Mouse (Mus musculus): ENCODE data around the gene S1pr1. TPM values are rescaled to one million over a fixed set of nuclear protein-coding genes. Genes with fewer than 3 reads are reported as not detected.
A peak's percentile ranks its signal among the peaks of the same experiment; 100 is the strongest.

Gene S1pr1
- total RNA-seq, 2 experiments from 2014 or later = 61.7 to 62.3 TPM

- peak; percentile 77 to 81 for DNase-seq (ENCODE audit: low spot score in 2 of 2)
Observed at GRCm38 (mm10) chr3:115712808-115713200, 2.1 kb downstream of the S1pr1 start.

GRCm38 (mm10) chr3:115711924-115712807, 2.7 kb downstream of the S1pr1 start:
- peak; percentile 7 to 26 for DNase-seq (ENCODE audit: low spot score in 2 of 2)

- no peak for DNase-seq (ENCODE audit: low spot score in 2 of 2)
Observed at GRCm38 (mm10) chr3:115711393-115711792, 3.5 kb downstream of the S1pr1 start.

- no peak for DNase-seq (ENCODE audit: low spot score in 2 of 2)
Observed at GRCm38 (mm10) chr3:115710051-115710450, 4.8 kb downstream of the S1pr1 start.

GRCm38 (mm10) chr3:115709118-115709574, 5.7 kb downstream of the S1pr1 start:
- no peak for DNase-seq (ENCODE audit: low spot score in 2 of 2)

GRCm38 (mm10) chr3:115706736-115707135, 8.1 kb downstream of the S1pr1 start:
- no peak for DNase-seq (ENCODE audit: low spot score in 2 of 2)

GRCm38 (mm10) chr3:115704254-115704908, 10.5 kb downstream of the S1pr1 start:
- DNase-seq (ENCODE audit: low spot score in 2 of 2) = no peak

GRCm38 (mm10) chr3:115703720-115704119, 11.2 kb downstream of the S1pr1 start:
- DNase-seq (ENCODE audit: low spot score in 2 of 2) = no peak

GRCm38 (mm10) chr3:115702089-115702488, 12.8 kb downstream of the S1pr1 start:
- DNase-seq (ENCODE audit: low spot score in 2 of 2) = no peak

GRCm38 (mm10) chr3:115695194-115695891, 19.5 kb downstream of the S1pr1 start:
- no peak for DNase-seq (ENCODE audit: low spot score in 2 of 2)

- no peak for DNase-seq (ENCODE audit: low spot score in 2 of 2)
Observed at GRCm38 (mm10) chr3:115694168-115694567, 20.7 kb downstream of the S1pr1 start.

GRCm38 (mm10) chr3:115693390-115693789, 21.5 kb downstream of the S1pr1 start:
- no peak for DNase-seq (ENCODE audit: low spot score in 2 of 2)

- DNase-seq (ENCODE audit: low spot score in 2 of 2) = no peak
Observed at GRCm38 (mm10) chr3:115692857-115693256, 22.0 kb downstream of the S1pr1 start.

GRCm38 (mm10) chr3:115692384-115692783, 22.5 kb downstream of the S1pr1 start:
- DNase-seq (ENCODE audit: low spot score in 2 of 2) = no peak

GRCm38 (mm10) chr3:115689920-115690319, 25.0 kb downstream of the S1pr1 start:
- no peak for DNase-seq (ENCODE audit: low spot score in 2 of 2)

- no peak for DNase-seq (ENCODE audit: low spot score in 2 of 2)
Observed at GRCm38 (mm10) chr3:115689352-115689751, 25.5 kb downstream of the S1pr1 start.

GRCm38 (mm10) chr3:115687821-115688220, 27.1 kb downstream of the S1pr1 start:
- no peak for DNase-seq (ENCODE audit: low spot score in 2 of 2)

GRCm38 (mm10) chr3:115682328-115683088, 32.4 kb downstream of the S1pr1 start:
- no peak for DNase-seq (ENCODE audit: low spot score in 2 of 2)

GRCm38 (mm10) chr3:115681184-115681583, 33.7 kb downstream of the S1pr1 start:
- no peak for DNase-seq (ENCODE audit: low spot score in 2 of 2)

- no peak for DNase-seq (ENCODE audit: low spot score in 2 of 2)
Observed at GRCm38 (mm10) chr3:115679022-115679421, 35.9 kb downstream of the S1pr1 start.

Measured in layer of hippocampus, postnatal 10 days (tissue).